Mouse (Mus musculus): ENCODE results near the gene Olfr555. TPM values are rescaled to one million over a fixed set of nuclear protein-coding genes. Genes with fewer than 3 reads are reported as not detected.
A peak's percentile ranks its signal among the peaks of the same experiment; 100 is the strongest.
"Not testable (repeated sequence)": the region's sequence is repeated elsewhere in the genome, so short reads cannot be mapped to it uniquely, and the experiment has no call there.

Olfr555 gene
- total RNA-seq (2021) (not detected), polyA plus RNA-seq (2012; rRNA removed) (not detected in 2 replicates)
- long read RNA-seq = 0 reads

DNA sequence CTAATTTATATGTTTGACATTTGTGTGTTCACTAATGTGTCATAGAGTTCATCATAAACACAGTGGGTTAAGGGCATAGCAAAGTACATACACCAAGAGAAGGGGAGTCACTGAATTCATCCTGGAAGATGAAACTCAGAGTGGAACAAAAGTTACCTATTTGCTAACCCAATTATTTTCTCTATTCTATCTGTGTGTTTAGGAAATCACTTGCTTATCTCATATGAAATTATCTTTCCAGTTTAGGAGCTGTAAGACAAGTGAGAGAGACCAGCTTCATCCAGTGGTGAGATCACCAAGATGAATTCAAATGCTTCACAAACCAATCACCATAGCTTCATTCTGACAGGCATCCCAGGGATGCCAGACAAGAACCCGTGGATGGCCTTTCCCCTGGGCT is at the start of gene Olfr555:
Gene Olfr555 (plus strand): TSS at position 301 of the 400 bp plus-strand sequence.
- no peak for DNase-seq

DNA sequence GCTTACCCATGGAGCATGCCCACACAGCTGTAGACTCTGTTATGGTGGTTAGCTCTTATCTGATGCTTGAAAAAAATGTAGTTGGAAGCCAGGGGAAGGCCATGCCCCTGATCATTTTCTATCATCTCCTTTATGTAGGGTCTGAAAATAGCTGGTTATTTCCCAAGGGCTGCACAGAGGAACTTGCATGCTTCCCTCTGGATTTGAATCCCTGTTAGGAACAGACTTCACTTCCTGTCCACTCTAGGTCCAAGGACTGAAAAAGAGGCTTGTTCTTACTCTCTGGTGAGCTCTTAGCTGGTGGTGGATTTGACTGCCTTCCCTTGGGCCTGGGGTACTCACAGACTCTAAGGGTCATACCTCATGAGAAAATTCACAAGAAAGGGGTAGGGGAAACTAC is 40.5 kb upstream of the Olfr555 start, which contains the start of gene Olfr553:
Gene Olfr553 (minus strand): TSS at position 101 of the 400 bp plus-strand sequence.
- DNase-seq = no peak

DNA sequence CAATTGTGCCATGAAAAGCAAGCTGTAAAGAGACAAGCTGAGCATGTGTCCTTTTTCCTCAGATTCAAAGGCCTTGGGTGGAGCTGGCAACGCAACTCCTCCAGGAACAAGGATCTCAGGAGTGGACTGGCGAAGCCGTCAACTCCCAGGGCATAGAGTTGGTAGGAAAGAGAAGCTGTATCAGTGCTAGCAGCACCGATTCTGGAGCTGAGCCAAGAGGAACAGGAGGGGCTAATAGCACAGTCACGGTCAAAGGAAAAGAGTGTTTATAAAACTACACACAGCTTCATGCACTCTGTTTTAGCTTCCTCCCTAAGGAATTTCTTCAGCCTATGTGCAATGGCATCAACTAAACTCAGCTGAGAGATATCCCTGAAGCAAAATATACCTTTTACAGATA is 39.0 kb upstream of the Olfr555 start:
- no peak for DNase-seq

DNA sequence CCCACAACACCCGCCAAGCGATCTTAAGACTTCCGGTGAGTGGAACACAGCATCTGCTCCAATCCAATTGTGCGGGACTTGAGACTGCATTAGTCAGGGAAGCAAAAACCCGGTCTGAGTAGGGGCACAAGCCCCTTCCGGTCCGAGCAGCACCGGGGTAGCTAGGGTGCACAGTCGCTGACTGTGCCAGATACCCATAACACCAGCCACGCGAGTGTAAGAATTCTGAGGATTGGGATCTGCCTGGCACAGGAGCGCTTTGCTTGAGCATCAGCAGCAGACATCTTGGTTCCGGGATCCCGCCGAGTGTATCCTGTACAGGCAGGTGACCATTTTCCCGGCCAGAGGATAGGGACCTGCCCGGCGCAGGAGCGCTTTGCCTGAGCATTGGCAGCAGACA is 38.3 kb upstream of the Olfr555 start:
- DNase-seq = not testable (repeated sequence)

DNA sequence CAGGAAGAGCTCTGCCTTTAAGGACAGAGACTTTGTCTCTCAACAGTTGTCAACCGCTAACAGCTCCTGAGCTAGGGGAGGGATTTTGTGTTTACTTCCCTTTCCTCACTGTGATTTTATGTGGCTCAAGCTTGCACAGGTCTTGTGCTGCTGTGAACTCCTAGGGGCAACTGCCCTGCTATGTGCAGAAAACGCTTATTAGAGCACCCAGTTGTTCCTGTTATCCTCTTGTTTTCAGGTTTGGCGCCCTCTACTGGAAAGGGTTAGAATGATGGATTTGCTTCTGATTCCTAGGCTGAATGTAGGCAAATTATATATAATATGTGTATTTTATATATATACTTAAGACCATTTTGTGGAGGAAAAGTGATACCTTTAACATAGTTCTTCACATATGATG is 22.0 kb upstream of the Olfr555 start:
- DNase-seq = peak; percentile 30

DNA sequence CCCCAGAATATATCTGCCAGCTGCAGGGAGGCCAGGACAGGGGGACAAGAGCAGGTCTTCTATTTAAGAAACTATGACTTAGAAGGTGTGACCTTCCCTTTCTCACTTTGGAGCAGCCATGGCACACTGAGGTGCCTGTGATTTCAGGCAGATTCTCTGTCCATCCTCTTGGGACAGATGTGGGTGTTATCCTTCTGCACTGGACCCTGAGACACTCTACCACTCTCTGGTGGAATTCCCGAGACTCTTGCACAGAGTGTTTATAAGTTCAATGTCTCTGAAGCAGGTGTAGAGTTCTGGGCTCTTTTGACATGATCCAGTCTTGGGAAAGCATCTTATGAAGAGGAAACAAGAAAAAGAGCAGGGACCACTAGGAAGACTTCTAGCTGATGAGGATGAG is 20.5 kb upstream of the Olfr555 start, which contains the start of gene Olfr554:
Gene Olfr554 (plus strand): TSS at position 301 of the 400 bp plus-strand sequence.
- no peak for DNase-seq

DNA sequence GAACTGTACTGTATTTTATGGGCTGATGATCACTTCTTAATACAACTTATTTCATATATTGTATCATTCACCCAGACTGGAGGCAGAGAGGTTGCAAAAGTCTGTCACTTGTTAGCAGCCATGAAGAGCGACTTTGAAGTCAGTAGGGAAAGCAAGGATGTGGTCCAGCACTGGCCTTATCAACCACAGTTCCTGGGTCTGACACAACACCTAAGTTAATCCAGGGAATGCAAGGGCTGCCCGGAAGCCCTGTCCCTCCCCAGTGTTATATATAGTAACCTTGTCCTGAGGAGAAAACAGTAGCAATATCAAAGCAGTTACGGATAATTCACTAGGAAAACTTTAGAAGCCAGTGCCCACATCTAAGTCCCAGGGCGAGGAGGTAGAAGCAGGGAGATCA is 13.7 kb upstream of the Olfr555 start:
- not testable (repeated sequence) for DNase-seq

DNA sequence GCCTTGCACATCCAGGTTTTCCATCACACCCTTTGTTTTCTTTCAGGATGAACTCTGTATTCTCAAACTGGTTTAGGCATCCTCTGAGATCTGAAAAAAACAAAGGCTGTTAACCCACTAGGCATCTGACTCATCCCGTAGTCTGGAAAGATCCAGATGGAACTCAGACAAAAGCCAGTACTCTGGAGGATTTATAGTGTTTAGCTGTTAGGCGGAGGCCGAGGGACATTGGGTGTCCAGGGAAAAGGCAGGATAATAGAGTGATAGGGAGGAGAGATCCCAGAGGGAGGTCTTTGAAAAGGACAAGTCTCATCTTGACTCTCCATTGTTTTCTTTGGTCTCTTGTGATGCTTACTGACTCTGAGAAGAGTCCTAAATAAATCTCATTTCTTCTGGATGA is 6.0 kb downstream of the Olfr555 start, which contains the start of gene Olfr556:
Gene Olfr556 (plus strand): TSS at position 301 of the 400 bp plus-strand sequence.
- no peak for DNase-seq

DNA sequence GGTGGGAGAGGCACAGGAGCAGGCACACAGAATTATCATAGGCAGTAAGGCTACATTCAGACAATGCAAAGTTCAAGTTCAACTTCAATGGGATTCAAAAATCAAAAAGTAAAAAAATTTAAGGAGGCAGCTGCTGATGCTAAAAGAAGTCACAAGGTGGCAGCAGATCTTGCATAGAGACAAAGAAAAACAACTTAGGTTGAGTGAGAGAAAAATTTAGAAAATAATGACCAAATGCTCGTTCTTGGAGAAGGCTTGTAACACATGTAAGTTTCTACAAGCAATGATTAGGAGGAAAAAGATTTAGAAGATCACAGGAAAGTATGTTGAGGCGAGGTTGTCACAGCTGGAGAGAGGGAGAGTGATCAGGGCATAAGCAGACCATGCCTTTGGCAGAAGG is 6.8 kb downstream of the Olfr555 start:
- DNase-seq = no peak

DNA sequence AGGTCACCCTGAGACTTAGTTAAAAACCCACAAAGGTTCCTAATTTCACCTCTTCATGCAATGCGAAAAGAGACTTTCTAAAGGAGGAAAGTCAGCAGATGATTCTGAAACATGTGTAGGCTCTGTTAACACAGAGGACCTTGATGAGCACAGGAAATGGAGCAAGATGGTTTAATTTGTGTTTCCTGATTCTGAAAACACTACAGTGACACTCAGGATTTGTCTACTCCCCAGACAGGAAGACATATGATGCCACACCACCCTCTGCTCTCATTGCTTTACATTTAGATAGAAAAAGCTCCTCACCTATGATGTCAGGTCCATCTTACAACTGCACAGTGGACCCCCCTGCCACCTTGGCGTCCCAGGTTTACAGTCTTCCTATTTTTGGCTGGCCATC is 17.6 kb downstream of the Olfr555 start:
- DNase-seq = no peak

DNA sequence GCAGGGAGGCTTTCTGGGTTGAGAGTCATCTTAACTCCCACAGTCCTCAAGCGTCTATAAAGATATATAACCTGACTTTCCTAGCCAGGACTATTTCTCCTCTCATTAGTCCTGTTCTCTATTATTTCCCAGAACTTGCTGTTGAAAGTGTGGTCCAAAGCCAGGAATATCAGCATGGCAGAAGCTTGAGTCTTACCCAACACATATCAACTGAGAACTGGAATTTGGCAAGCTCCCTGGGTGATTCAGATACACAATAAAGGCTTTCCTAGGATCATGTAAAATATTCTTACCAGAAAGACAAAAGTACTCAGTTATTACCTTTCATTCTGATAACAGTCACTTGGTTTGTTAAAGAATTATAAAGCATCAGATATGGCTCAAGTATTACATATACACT is 23.3 kb downstream of the Olfr555 start:
- no peak for DNase-seq

DNA sequence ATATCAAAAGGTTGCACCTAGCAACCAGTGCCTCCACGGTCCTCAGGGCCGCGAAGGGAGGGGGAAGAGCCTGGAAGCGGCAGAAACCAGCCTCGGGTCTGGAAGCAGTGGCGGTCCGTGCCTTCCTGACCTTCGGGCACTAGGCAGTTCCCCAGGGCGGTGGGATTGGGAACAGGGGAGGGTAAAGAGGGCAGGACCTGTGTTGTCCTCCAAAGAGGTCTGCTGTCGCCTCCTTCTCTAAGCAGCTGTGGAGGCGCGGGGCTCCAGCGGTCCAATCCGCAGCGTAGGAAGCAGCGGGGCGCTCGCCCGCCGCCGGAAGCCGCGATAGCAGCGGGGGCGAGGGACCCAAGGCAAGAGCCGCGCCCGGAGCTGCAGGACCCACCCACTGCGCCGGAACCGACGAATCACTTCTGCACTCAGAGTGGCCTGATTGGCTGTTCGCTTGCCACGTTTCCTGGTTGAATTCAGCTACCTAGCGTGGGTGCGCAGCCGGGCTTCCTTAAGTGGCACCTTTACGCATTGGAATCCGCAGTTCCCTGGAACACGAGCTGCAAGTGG is 28.4 kb downstream of the Olfr555 start, which contains the start of gene Trim68:
Gene Trim68 (minus strand): TSS at position 384 of the 558 bp plus-strand sequence.
- DNase-seq = peak; percentile 95

DNA sequence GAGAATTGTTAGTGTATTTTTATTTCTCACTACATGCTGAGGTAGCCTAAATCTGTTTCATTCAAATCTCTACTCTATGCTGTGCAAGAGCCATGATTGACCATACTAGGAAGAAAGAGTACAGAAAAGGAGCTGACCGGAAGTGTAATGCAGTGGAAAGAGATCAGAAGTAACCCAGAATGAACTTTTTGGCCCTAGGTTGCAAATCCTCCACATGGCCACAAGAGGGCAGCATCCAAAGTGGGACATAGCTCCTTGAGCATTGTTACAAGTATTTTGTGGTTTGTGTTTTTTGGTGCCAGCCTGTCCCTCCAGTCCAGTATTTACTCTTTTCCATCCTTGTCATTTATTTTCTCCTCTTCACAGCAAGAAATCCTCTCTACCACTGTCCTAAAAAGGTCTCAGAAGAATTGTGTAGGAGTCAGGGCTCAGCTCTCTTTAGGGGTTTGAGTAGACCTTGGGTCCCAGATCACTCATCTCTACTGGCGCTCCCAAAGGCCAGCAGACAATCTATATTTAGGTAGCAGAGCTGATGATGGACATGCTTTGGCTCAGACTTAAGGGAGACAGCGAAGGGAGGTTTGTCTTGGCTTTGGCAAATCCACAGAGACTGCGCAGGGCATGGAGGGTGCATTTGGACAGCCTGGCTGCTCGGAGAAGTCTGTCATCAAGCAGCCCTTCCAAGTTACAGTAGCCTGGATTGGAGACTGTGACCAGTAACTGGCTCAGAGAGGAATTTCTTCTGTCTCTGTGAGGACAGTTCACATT is 36.9 kb downstream of the Olfr555 start, which contains the start of gene Olfr557:
Gene Olfr557 (plus strand): TSS at position 553 of the 768 bp plus-strand sequence.
- peak; percentile 29 for DNase-seq

DNA sequence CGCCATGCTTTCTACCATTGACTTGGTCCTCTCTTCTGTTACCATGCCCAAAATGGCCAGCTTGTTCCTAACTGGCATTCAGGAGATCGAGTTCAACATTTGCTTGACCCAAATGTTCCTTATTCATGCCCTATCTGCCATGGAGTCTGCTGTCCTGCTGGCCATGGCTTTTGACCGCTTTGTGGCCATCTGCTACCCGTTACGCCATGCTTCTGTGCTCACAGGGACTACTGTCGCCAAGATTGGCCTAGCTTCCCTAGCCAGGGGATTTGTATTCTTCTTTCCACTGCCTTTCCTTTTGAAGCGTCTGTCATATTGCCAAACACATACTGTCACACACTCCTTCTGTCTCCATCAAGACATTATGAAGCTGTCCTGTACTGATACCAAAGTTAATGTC is 39.8 kb downstream of the Olfr555 start:
- no peak for DNase-seq

DNA sequence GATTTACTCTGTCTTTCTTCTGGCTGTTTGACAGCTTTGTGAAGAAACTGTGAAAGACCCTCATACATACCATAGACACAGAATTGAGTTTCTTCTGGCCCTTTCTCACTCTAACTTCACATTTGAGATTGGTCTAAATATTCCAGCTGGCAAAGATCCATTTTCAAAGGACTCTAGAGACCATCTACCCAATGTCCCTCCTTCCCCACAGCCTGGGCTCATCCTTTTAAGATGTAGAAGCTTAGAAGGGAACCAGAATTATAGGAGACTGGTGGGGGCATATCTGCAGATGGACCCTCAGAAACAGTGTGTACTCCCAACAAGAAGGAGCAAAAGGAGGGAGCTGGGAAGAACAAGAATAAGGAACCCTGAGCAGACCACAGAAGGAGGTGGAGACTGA is 43.3 kb downstream of the Olfr555 start, which contains the start of gene Olfr558:
Gene Olfr558 (plus strand): TSS at position 301 of the 400 bp plus-strand sequence.
- DNase-seq = no peak

Other genes with a start within 250 kb of the Olfr555 start
- 10 to 100 TPM; 16.8 to 20.1 TPM for gene Rrm1, start 217.1 kb upstream of the Olfr555 start, total RNA-seq (2021)
- gene Rrm1, start 217.1 kb upstream of the Olfr555 start, polyA plus RNA-seq (2012; rRNA removed) = 3.2 and 4.1 TPM in 2 replicates
- not detected for gene Olfr543, start 177.1 kb upstream of the Olfr555 start, total RNA-seq (2021)
- gene Olfr543, start 177.1 kb upstream of the Olfr555 start, polyA plus RNA-seq (2012; rRNA removed) = not detected in 2 replicates
- gene Olfr544, start 170.5 kb upstream of the Olfr555 start, total RNA-seq (2021) = not detected
- not detected in 2 replicates for gene Olfr544, start 170.5 kb upstream of the Olfr555 start, polyA plus RNA-seq (2012; rRNA removed)
- not detected for gene Olfr545, start 159.2 kb upstream of the Olfr555 start, total RNA-seq (2021)
- not detected in 2 replicates for gene Olfr545, start 159.2 kb upstream of the Olfr555 start, polyA plus RNA-seq (2012; rRNA removed)
- gene Olfr547, start 124.1 kb upstream of the Olfr555 start, total RNA-seq (2021) = not detected
- not detected in 2 replicates for gene Olfr547, start 124.1 kb upstream of the Olfr555 start, polyA plus RNA-seq (2012; rRNA removed)
- not detected for gene Olfr548-ps1, start 117.9 kb upstream of the Olfr555 start, total RNA-seq (2021)
- not detected in 2 replicates for gene Olfr548-ps1, start 117.9 kb upstream of the Olfr555 start, polyA plus RNA-seq (2012; rRNA removed)
- gene Olfr549, start 109.0 kb upstream of the Olfr555 start, total RNA-seq (2021) = not detected
- gene Olfr549, start 109.0 kb upstream of the Olfr555 start, polyA plus RNA-seq (2012; rRNA removed) = not detected in 2 replicates
- 10 to 100 TPM; 11.7 to 16.0 TPM for gene Trim21, start 93.3 kb upstream of the Olfr555 start, total RNA-seq (2021)
- 2.4 and 3.2 TPM in 2 replicates for gene Trim21, start 93.3 kb upstream of the Olfr555 start, polyA plus RNA-seq (2012; rRNA removed)
- not detected for gene Olfr550, start 87.4 kb upstream of the Olfr555 start, total RNA-seq (2021)
- not detected in 2 replicates for gene Olfr550, start 87.4 kb upstream of the Olfr555 start, polyA plus RNA-seq (2012; rRNA removed)
- gene Olfr551, start 66.9 kb upstream of the Olfr555 start, total RNA-seq (2021) = not detected
- gene Olfr551, start 66.9 kb upstream of the Olfr555 start, polyA plus RNA-seq (2012; rRNA removed) = not detected in 2 replicates
- gene Olfr552, start 61.1 kb upstream of the Olfr555 start, total RNA-seq (2021) = under 1 TPM in 1 of 2 experiments, not detected in 1; 0.14 TPM
- not detected in 2 replicates for gene Olfr552, start 61.1 kb upstream of the Olfr555 start, polyA plus RNA-seq (2012; rRNA removed)
- not detected for gene Olfr553, start 40.6 kb upstream of the Olfr555 start, total RNA-seq (2021)
- gene Olfr553, start 40.6 kb upstream of the Olfr555 start, polyA plus RNA-seq (2012; rRNA removed) = not detected in 2 replicates
- gene Olfr554, start 20.4 kb upstream of the Olfr555 start, total RNA-seq (2021) = not detected
- gene Olfr554, start 20.4 kb upstream of the Olfr555 start, polyA plus RNA-seq (2012; rRNA removed) = not detected in 2 replicates
- gene Olfr556, start 6.1 kb downstream of the Olfr555 start, total RNA-seq (2021) = not detected
- not detected in 2 replicates for gene Olfr556, start 6.1 kb downstream of the Olfr555 start, polyA plus RNA-seq (2012; rRNA removed)
- gene Trim68, start 28.5 kb downstream of the Olfr555 start, total RNA-seq (2021) = 1 to 10 TPM; 6.9 to 8.4 TPM
- gene Trim68, start 28.5 kb downstream of the Olfr555 start, polyA plus RNA-seq (2012; rRNA removed) = 9.4 and 10.1 TPM in 2 replicates
- not detected for gene Olfr557, start 37.1 kb downstream of the Olfr555 start, total RNA-seq (2021)
- 0.03 TPM in 1 of 2 replicates, not detected in the other for gene Olfr557, start 37.1 kb downstream of the Olfr555 start, polyA plus RNA-seq (2012; rRNA removed)
- under 1 TPM; 0.26 to 0.31 TPM for gene Olfr558, start 43.4 kb downstream of the Olfr555 start, total RNA-seq (2021)
- gene Olfr558, start 43.4 kb downstream of the Olfr555 start, polyA plus RNA-seq (2012; rRNA removed) = 0.38 and 0.51 TPM in 2 replicates
- not detected for gene Olfr33, start 60.2 kb downstream of the Olfr555 start, total RNA-seq (2021)
- 0.11 TPM in 1 of 2 replicates, not detected in the other for gene Olfr33, start 60.2 kb downstream of the Olfr555 start, polyA plus RNA-seq (2012; rRNA removed)
- gene Olfr559, start 68.7 kb downstream of the Olfr555 start, total RNA-seq (2021) = not detected
- gene Olfr559, start 68.7 kb downstream of the Olfr555 start, polyA plus RNA-seq (2012; rRNA removed) = not detected in 2 replicates
- gene Olfr560, start 100.5 kb downstream of the Olfr555 start, total RNA-seq (2021) = not detected
- not detected in 2 replicates for gene Olfr560, start 100.5 kb downstream of the Olfr555 start, polyA plus RNA-seq (2012; rRNA removed)
- under 1 TPM in 1 of 2 experiments, not detected in 1; 0.24 TPM for gene Olfr78, start 100.6 kb downstream of the Olfr555 start, total RNA-seq (2021)
- 0.19 and 0.46 TPM in 2 replicates for gene Olfr78, start 100.6 kb downstream of the Olfr555 start, polyA plus RNA-seq (2012; rRNA removed)
- gene Olfr561, start 112.4 kb downstream of the Olfr555 start, total RNA-seq (2021) = not detected
- not detected in 2 replicates for gene Olfr561, start 112.4 kb downstream of the Olfr555 start, polyA plus RNA-seq (2012; rRNA removed)
- not detected for gene Olfr564, start 144.7 kb downstream of the Olfr555 start, total RNA-seq (2021)
- not detected in 2 replicates for gene Olfr564, start 144.7 kb downstream of the Olfr555 start, polyA plus RNA-seq (2012; rRNA removed)
- gene Olfr566, start 199.9 kb downstream of the Olfr555 start, total RNA-seq (2021) = not detected
- gene Olfr566, start 199.9 kb downstream of the Olfr555 start, polyA plus RNA-seq (2012; rRNA removed) = not detected in 2 replicates
- not detected for gene Olfr568, start 218.3 kb downstream of the Olfr555 start, total RNA-seq (2021)
- not detected in 2 replicates for gene Olfr568, start 218.3 kb downstream of the Olfr555 start, polyA plus RNA-seq (2012; rRNA removed)
- gene Olfr569, start 232.1 kb downstream of the Olfr555 start, total RNA-seq (2021) = not detected
- not detected in 2 replicates for gene Olfr569, start 232.1 kb downstream of the Olfr555 start, polyA plus RNA-seq (2012; rRNA removed)
- gene Olfr570, start 235.8 kb downstream of the Olfr555 start, total RNA-seq (2021) = not detected
- gene Olfr570, start 235.8 kb downstream of the Olfr555 start, polyA plus RNA-seq (2012; rRNA removed) = not detected in 2 replicates